Mouse (Mus musculus): Measurements from ENCODE around the gene Hspa8. TPM values are rescaled to one million over a fixed set of nuclear protein-coding genes. Genes with fewer than 3 reads are reported as not detected.
"Not testable (repeated sequence)": the region's sequence is repeated elsewhere in the genome, so short reads cannot be mapped to it uniquely, and the experiment has no call there.

Gene Hspa8
- polyA plus RNA-seq, 1 experiment from 2014 or later: 3,187 TPM

DNA sequence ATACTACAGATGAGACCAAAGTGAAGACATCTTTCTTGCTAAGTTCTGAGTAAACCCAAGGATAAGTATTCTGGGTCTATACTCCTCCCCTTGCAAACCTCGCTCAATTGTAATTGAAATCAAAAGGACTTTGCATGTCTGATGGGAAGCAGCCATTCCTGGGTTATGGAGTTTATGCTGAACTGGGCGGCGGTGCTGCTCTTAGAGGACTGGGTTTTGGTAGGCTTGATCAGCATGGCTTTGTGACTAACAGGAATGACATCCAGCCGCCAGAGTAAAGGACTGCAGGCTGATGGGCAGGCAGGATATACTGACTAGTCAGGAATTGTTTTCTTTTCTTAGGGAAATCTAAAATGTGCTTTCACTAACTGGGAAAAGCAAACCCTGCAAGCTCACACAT, 32.8 kb upstream of the Hspa8 start:
- Histone ChIP-seq H3K27ac (ENCODE audit: low read length) (no peak overlapping the region), H3K4me2 (replicated peaks; ENCODE audit: low read depth, low read length) (no peak overlapping the region), H3K9ac (replicated peaks; ENCODE audit: low read length) (no peak overlapping the region), H3K4me3 (ENCODE audit: low read length) (no peak overlapping the region), H3K4me1 (ENCODE audit: insufficient read depth, low read length) (peaks cover 11% of the 10 kb centered on the region), H3K9me3 (ENCODE audit: low read length) (no peaks in the 10 kb centered on the region), H3K36me3 (ENCODE audit: insufficient read depth, low read length) (peaks cover 4% of the 10 kb centered on the region; the same call in 1 of the 2 replicates), H3K27me3 (ENCODE audit: insufficient read depth, low read length) (no peaks in the 10 kb centered on the region)
- 85% methylated on average over 4 of the region's 4 CpGs for WGBS
- no peak for ATAC-seq (ENCODE audit: low FRiP score, low TSS enrichment)

DNA sequence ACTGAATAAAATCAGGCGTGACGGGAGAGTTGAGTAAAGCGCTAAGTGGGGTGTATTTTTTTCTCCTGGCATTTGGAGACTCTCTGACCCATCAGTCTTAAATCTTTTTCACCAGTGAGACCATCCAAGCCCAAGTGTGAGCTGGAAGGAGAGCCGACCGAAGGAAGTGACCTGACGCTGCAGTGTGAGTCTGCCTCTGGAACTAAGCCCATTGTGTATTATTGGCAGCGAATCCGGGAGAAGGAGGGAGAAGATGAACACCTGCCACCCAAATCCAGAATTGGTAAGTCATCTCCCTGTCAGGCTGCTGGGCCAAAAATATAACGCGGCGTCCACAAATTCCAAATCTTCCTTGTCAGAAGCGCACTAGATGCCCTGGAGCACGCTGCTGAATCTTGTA, 28.5 kb upstream of the Hspa8 start:
- no peaks in the 10 kb centered on the region for H3K27me3 ChIP-seq (ENCODE audit: insufficient read depth, low read length)
- H3K36me3 ChIP-seq (ENCODE audit: insufficient read depth, low read length): peaks cover 9% of the 10 kb centered on the region; the same call in 1 of the 2 replicates
- ATAC-seq (ENCODE audit: low FRiP score, low TSS enrichment): no peak
- H3K27ac ChIP-seq (ENCODE audit: low read length): no peak overlapping the region
- H3K9ac ChIP-seq (replicated peaks; ENCODE audit: low read length): no peak overlapping the region
- H3K4me2 ChIP-seq (replicated peaks; ENCODE audit: low read depth, low read length): no peak overlapping the region
- H3K4me3 ChIP-seq (ENCODE audit: low read length): no peak overlapping the region
- H3K4me1 ChIP-seq (ENCODE audit: insufficient read depth, low read length): peaks cover 17% of the 10 kb centered on the region
- 51% methylated on average over 13 of the region's 13 CpGs for WGBS
- H3K9me3 ChIP-seq (ENCODE audit: low read length): no peaks in the 10 kb centered on the region

DNA sequence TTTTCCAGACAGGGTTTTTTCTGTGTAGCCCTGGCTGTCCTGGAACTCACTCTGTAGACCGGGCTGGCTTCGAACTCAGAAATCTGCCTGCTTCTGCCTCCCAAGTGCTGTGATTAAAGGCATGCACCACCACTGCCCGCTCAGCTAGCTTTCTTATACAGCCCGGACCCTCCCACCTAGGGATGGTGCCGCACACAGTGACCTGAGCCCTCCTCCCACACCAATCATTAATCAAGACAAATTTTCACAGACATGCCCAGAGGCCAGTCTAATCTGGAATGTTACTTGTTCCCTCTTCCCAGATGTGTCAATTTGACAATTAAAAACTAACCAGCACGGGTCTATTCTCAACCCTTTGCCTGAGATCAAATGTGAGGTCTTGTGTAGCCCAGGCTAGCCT, 27.6 kb upstream of the Hspa8 start:
- H3K27me3 ChIP-seq (ENCODE audit: insufficient read depth, low read length); H3K4me2 ChIP-seq (replicated peaks; ENCODE audit: low read depth, low read length); H3K27ac ChIP-seq (ENCODE audit: low read length); H3K36me3 ChIP-seq (ENCODE audit: insufficient read depth, low read length); H3K9me3 ChIP-seq (ENCODE audit: low read length); H3K9ac ChIP-seq (replicated peaks; ENCODE audit: low read length); H3K4me3 ChIP-seq (ENCODE audit: low read length): not testable (repeated sequence)
- peak; percentile 57 for ATAC-seq (ENCODE audit: low FRiP score, low TSS enrichment)
- peaks cover 17% of the 10 kb centered on the region for H3K4me1 ChIP-seq (ENCODE audit: insufficient read depth, low read length)
- 56% methylated on average over 6 of the region's 6 CpGs for WGBS

DNA sequence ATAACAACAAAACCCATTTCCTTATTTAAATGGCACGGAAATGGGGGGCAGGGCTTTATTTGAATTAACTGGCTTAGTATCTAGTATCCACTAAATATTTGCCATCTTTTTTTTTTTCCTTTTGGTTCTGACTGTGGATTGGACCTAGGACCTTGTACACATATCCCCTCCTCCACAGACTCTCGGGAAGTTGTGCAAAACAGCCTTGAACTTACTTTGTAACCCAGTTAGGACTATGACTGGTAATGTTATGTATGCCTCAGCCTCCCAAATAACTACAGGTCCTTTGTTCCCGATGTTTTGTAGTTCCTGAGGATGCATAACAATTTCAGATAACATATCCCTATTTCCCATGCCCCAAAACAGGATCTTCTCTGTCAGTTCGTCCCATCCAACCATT, 26.9 kb upstream of the Hspa8 start:
- ATAC-seq (ENCODE audit: low FRiP score, low TSS enrichment): no peak
- no peaks in the 10 kb centered on the region for H3K27me3 ChIP-seq (ENCODE audit: insufficient read depth, low read length)
- 84% methylated on average over 4 of the region's 4 CpGs for WGBS
- no peak overlapping the region for H3K9ac ChIP-seq (replicated peaks; ENCODE audit: low read length)
- no peak overlapping the region for H3K27ac ChIP-seq (ENCODE audit: low read length)
- no peaks in the 10 kb centered on the region for H3K9me3 ChIP-seq (ENCODE audit: low read length)
- H3K4me1 ChIP-seq (ENCODE audit: insufficient read depth, low read length): peaks cover 17% of the 10 kb centered on the region
- H3K4me3 ChIP-seq (ENCODE audit: low read length): no peak overlapping the region
- H3K36me3 ChIP-seq (ENCODE audit: insufficient read depth, low read length): peaks cover 9% of the 10 kb centered on the region; the same call in 1 of the 2 replicates
- H3K4me2 ChIP-seq (replicated peaks; ENCODE audit: low read depth, low read length): no peak overlapping the region

DNA sequence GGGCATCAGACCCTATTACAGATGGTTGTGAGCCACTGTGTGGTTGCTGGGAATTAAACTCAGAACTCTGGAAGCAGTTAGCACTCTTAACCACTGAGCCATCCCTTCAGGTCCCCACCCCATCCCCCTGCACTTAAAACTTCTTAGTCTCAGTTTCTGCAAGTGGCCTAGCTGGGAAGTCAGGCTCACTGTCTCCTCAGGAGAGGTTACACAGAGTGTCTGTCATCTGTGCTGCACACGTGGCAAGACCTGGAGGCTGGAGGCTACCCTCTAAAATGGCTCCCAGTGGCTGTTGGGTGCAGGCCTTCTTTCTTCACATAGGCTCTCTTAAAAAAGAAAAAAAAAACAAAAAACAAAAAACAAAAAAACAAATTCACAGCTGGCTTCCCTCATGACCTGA, 24.7 kb upstream of the Hspa8 start:
- Histone ChIP-seq H3K4me3 (ENCODE audit: low read length) (no peak overlapping the region), H3K36me3 (ENCODE audit: insufficient read depth, low read length) (peaks cover 9% of the 10 kb centered on the region; the same call in 1 of the 2 replicates), H3K27ac (ENCODE audit: low read length) (peak overlapping the region; percentile 90), H3K27me3 (ENCODE audit: insufficient read depth, low read length) (no peaks in the 10 kb centered on the region), H3K4me2 (replicated peaks; ENCODE audit: low read depth, low read length) (no peak overlapping the region), H3K9ac (replicated peaks; ENCODE audit: low read length) (no peak overlapping the region), H3K9me3 (ENCODE audit: low read length) (no peaks in the 10 kb centered on the region), H3K4me1 (ENCODE audit: insufficient read depth, low read length) (peaks cover 11% of the 10 kb centered on the region; the same call in 1 of the 2 replicates)
- 53% methylated on average over 1 of the region's 1 CpGs for WGBS
- ATAC-seq (ENCODE audit: low FRiP score, low TSS enrichment): no peak

DNA sequence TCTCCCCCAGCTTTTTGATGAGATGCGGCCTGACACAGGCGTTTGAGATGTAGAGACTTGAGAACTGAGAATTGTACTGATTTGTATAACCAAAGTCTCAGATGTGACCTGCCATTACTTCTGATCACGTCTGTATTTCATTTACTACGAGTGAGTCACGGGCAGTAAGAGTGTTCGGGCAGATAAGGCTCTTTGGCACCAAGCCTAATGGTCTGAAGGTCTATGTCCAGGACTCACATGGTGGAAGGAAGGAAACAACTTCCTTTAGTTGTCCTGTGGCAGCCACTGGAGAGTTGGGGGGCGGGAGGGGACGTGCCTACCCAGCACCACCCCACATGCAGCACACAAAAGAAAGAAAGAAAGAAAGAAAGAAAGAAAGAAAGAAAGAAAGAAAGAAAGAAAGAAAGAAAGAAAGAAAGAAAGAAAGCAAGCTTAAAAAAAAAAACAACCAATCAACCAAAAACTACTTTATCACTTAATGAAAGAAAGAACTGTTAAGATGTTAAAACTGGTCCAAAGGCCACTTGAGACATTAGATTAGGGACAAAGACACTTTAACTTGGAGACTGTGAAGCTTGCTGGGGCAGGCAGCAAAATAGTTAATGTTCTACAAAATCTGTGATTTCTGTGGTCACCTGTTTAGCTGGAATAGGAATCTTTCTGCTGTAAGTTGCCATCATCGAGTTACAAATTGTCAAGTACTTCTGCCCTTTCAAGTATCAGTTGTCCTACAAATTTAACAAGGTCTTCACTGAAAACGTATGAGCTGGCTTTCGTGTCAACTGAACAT, 24.1 kb upstream of the Hspa8 start:
- 45% methylated on average over 11 of the region's 11 CpGs for WGBS
- H3K27ac ChIP-seq (ENCODE audit: low read length): peak overlapping the region; percentile 90

DNA sequence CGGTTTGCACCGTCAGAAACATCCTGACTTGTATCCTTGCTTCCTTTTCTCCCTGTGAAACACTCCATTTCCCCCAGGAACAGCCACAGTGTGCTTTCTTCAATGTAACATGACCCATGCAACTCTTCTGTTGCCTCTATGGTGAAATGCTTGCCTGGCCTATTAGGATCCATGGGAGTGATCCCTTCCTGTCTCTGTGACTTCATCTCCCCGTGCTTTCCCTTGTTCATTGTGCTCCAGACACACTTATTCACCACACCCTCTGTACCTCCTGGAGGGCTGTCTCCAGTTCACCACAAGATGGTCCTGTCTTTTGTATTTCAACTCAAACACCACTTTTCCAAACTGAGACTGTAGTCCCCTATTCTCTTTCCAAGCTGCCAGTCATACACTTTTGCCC, 20.7 kb upstream of the Hspa8 start:
- Histone ChIP-seq H3K9me3 (ENCODE audit: low read length) (no peaks in the 10 kb centered on the region), H3K27ac (ENCODE audit: low read length) (no peak overlapping the region), H3K9ac (replicated peaks; ENCODE audit: low read length) (no peak overlapping the region), H3K4me2 (replicated peaks; ENCODE audit: low read depth, low read length) (no peak overlapping the region), H3K27me3 (ENCODE audit: insufficient read depth, low read length) (no peaks in the 10 kb centered on the region), H3K4me1 (ENCODE audit: insufficient read depth, low read length) (peaks cover 36% of the 10 kb centered on the region), H3K4me3 (ENCODE audit: low read length) (no peak overlapping the region), H3K36me3 (ENCODE audit: insufficient read depth, low read length) (no peaks in the 10 kb centered on the region; the same call in 1 of the 2 replicates)
- no peak for ATAC-seq (ENCODE audit: low FRiP score, low TSS enrichment)
- 56% methylated on average over 3 of the region's 3 CpGs for WGBS

More for the DNA sequence above, 24.1 kb upstream of the Hspa8 start:
- ATAC-seq (ENCODE audit: low FRiP score, low TSS enrichment): no peak; the same call in 1 of the 2 replicates
- no peaks in the 10 kb centered on the region for H3K9me3 ChIP-seq (ENCODE audit: low read length)
- no peak overlapping the region for H3K4me3 ChIP-seq (ENCODE audit: low read length)
- H3K27me3 ChIP-seq (ENCODE audit: insufficient read depth, low read length): no peaks in the 10 kb centered on the region
- H3K9ac ChIP-seq (replicated peaks; ENCODE audit: low read length): no peak overlapping the region
- no peak overlapping the region for H3K4me2 ChIP-seq (replicated peaks; ENCODE audit: low read depth, low read length)
- H3K36me3 ChIP-seq (ENCODE audit: insufficient read depth, low read length): peaks cover 9% of the 10 kb centered on the region; the same call in 1 of the 2 replicates
- peaks cover 12% of the 10 kb centered on the region; the same call in 1 of the 2 replicates for H3K4me1 ChIP-seq (ENCODE audit: insufficient read depth, low read length)

DNA sequence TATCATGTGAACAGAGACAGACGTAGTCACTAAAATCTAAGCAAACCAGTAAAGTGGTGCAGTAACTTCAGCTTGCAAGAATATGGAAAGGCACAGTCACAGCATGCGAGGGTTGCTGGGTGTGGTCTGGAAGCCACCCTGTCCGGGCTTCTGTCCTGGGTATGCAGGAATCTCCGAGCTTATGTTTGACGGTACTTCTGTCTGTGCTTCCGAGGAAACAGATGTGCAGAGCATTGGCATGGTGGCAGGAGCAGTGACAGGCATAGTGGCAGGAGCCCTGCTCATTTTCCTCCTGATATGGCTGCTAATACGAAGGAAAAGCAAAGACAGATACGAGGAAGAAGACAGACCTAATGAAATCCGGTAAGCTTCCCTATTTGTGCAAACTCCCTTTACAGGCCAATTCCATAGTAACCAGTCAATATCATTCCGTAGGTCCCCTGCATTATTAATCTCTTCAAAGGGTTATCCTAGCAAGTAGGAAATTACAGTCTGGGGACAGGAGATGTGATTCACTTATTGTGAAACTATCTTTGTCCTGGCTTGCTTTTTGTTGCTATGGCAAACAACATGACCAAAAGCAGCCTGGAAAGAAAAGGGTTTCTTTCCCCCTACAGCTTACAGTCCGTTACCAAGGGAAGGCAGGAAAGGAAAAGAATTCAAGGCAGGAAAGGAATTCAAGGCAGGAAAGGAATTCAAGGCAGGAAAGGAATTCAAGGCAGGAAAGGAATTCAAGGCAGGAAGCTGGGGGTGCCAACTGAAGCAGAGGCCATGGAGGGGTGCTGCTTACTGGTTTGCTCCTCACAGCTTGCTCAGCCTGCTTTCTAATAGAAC, 19.7 kb upstream of the Hspa8 start:
- peak overlapping the region; percentile 64 for H3K27ac ChIP-seq (ENCODE audit: low read length)
- H3K27me3 ChIP-seq (ENCODE audit: insufficient read depth, low read length): no peaks in the 10 kb centered on the region
- H3K9ac ChIP-seq (replicated peaks; ENCODE audit: low read length): no peak overlapping the region
- ATAC-seq (ENCODE audit: low FRiP score, low TSS enrichment): no peak
- H3K4me2 ChIP-seq (replicated peaks; ENCODE audit: low read depth, low read length): no peak overlapping the region
- H3K9me3 ChIP-seq (ENCODE audit: low read length): no peaks in the 10 kb centered on the region
- H3K36me3 ChIP-seq (ENCODE audit: insufficient read depth, low read length): no peaks in the 10 kb centered on the region; the same call in 1 of the 2 replicates
- no peak overlapping the region for H3K4me3 ChIP-seq (ENCODE audit: low read length)
- WGBS: 77% methylated on average over 11 of the region's 11 CpGs
- peaks cover 33% of the 10 kb centered on the region for H3K4me1 ChIP-seq (ENCODE audit: insufficient read depth, low read length)

DNA sequence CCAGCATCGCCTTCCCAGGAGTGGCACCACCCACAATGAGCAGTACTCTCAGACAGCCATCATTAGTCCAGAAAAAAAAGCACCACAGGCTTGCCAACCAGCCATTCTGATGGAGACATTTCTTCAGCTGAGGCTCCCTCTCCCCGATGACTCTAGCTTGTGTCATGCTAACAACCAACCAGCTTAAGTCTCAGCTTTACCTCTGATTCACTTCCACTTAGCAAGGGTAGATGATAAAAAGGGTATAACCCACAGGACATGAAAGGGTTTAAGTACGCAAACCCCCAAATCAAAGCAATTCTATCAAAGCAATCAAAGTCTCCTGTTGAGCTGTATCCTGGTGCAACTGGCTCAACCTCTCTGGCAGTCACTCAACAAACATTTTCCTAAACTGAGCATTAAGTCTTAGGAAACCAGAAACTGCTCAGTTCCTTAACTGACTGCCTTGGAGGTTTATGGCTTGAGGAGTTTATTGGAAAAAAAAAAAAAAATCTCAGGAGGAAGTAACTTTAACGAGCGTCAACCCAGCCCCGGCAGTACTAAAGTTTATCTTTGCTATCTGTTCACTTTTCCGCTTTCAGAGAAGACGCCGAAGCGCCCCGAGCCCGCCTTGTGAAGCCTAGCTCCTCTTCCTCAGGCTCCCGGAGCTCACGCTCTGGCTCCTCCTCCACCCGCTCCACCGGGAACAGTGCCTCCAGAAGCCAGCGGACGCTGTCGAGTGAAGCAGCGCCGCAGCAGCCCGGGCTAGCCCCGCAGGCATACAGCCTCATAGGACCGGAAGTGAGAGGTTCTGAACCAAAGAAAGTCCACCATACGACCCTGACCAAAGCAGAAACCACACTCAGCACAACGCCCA, 18.8 kb upstream of the Hspa8 start:
- Histone ChIP-seq H3K4me1 (ENCODE audit: insufficient read depth, low read length) (peaks cover 28% of the 10 kb centered on the region), H3K4me3 (ENCODE audit: low read length) (peak overlapping the region; percentile 32), H3K9ac (replicated peaks; ENCODE audit: low read length) (peak overlapping the region; percentile 43), H3K36me3 (ENCODE audit: insufficient read depth, low read length) (no peaks in the 10 kb centered on the region; the same call in 1 of the 2 replicates), H3K27me3 (ENCODE audit: insufficient read depth, low read length) (no peaks in the 10 kb centered on the region), H3K27ac (ENCODE audit: low read length) (peak overlapping the region; percentile 64), H3K9me3 (ENCODE audit: low read length) (no peaks in the 10 kb centered on the region), H3K4me2 (replicated peaks; ENCODE audit: low read depth, low read length) (peak overlapping the region; percentile 47)
- 24% methylated on average over 26 of the region's 26 CpGs for WGBS
- peak; percentile 57 for ATAC-seq (ENCODE audit: low FRiP score, low TSS enrichment)
